Mouse (Mus musculus) lung, postnatal 4 days (tissue): ENCODE measurements around the gene Olfr1233.

Experiments
- DNase-seq, 2 experiments: peaks; one replicate each; pipeline ENCODE4 v3.0.0; 2021

The Olfr1233 gene

DNA sequence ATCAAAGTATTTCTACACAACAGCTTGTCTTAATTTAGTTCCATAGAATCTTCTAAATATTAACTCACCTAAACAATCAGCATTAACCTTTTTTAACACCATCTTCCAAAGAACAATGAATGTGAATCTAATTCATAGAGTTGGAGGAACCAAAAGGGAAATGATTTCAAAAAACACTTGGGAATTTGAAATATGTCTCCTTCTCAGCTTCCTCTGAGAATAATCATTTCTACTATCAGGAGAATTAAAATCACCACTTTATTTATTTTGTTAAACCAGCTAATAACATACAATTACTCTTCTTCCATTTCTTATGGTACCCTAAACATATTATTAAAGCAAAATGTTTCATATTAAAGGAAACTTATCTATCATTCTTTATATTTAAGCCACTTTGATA, at the start of gene Olfr1233:
Gene Olfr1233 (minus strand): TSS at position 101 of the 400 bp plus-strand sequence.
- DNase-seq: no peak

DNA sequence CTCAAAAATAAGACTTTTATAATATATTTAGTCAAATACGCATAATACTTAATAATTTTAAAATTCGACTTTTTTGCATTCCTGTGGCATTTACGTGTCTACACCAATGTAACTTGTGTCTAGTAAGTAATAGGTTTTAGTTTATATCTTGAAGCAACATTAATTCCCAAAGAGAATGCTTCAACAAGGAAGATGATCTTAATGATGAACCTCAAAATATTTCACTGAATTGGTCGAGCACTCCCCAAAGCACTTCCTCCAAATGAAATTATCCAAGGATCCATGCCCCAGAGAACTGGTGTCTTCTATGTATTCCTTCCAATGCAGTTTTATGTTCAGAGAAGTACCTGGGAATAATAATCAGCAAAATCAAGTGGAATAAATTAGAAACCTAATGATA, 22.6 kb upstream of the Olfr1233 start, which contains the start of gene Olfr1234:
Gene Olfr1234 (minus strand): TSS at position 101 of the 400 bp plus-strand sequence.
- no peak for DNase-seq

DNA sequence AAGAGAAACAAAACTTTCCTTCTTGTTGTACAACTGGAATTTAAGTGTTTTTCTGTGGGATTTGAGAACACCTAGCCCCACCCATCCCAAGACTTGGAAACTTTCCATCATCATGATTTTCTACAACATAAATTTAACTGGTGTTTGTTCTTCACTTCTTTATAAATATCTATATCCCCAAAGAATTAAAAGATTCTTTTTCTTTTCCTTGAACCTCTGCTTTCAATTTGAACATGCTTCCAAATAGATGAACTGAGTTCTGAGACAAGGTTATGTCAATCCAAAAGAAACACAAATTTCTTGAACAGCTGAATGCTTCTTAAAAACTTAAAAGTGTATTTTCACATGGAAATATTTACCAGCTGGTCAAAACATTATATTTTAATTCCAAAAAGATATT, 12.6 kb downstream of the Olfr1233 start, which contains the start of gene Olfr1232:
Gene Olfr1232 (minus strand): TSS at position 101 of the 400 bp plus-strand sequence.
- DNase-seq: no peak

DNA sequence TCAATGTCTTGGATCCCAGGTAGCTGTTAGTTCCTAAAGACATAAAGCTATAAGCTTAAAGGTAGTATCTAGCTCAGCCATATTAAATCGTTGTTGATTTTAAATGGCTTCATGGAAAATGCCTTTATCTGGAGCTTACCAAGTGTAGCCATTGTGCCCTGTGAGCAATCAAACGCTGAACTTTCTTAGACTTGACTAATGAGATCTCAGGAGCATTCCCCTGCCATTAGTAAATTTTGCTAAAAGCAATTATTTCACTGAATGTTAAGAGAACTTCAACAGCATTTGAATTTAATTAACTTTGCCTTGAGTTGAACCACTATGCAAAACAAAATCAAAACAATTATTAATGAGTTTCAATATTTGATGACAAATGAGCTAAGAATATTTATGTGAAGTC, 35.2 kb downstream of the Olfr1233 start, which contains the start of gene Olfr1231:
Gene Olfr1231 (minus strand): TSS at position 101 of the 400 bp plus-strand sequence.
- DNase-seq: no peak

DNA sequence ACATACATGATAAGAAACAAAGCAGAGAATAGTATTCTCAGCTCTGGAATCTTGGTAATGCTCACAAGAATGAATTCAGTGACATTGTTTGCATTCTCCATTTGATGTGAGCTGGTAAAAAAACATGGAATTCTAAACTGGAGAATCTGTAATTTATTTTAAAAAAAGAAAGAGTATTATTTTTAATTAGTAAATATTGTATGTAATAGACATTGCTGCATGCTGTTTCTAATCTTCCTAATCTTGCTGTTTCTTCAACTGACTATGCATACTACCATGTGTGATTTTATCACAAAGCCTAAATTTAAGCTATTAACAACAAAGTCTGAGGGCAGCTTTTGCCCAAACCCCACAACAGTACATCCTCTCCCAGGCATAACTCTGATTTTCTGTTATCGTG, 45.0 kb downstream of the Olfr1233 start, which contains the start of gene Olfr1230:
Gene Olfr1230 (minus strand): TSS at position 101 of the 400 bp plus-strand sequence.
- DNase-seq: no peak

DNA sequence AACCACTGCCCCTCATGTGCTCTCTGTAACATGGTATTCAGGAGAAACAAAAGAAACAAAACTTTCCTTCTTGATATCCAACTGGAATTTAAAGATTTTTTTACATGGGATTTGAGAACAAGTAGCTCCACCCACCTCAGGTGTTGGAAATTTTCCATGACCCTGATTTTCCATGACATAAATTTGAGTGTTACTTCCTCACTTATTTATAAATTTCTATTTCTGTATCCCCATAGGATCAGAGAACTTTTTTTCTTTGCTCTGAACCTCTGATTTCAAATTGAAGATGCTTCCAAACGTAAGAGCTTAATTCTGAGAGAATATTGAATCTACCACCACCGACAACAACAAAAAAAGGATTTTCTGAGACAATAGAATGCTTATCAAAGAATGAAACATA, 54.3 kb downstream of the Olfr1233 start, which contains the start of gene Olfr1229:
Gene Olfr1229 (minus strand): TSS at position 101 of the 400 bp plus-strand sequence.
- no peak for DNase-seq
